Mouse (Mus musculus): Measurements from ENCODE around the gene Plxdc1. TPM values are rescaled to one million over a fixed set of nuclear protein-coding genes. Genes with fewer than 3 reads are reported as not detected.

Gene Plxdc1
- polyA plus RNA-seq, 1 experiment from 2014 or later, result 0.77 TPM

GRCm38 (mm10) chr11:98019883-98020610, 33.8 kb upstream of the Plxdc1 start:
- Histone ChIP-seq H3K27ac (ENCODE audit: low read depth, low read length) (no peak overlapping the region), H3K36me3 (ENCODE audit: control insufficient read depth, insufficient read depth, low read length) (no peaks in the 10 kb centered on the region), H3K27me3 (replicated peaks; ENCODE audit: control insufficient read depth, insufficient read depth, low read length) (peaks cover 19% of the 10 kb centered on the region), H3K4me2 (no peak overlapping the region), H3K9me3 (ENCODE audit: control insufficient read depth, low read length) (no peaks in the 10 kb centered on the region), H3K9ac (ENCODE audit: low read depth, low read length) (no peak overlapping the region), H3K4me1 (replicated peaks; ENCODE audit: control insufficient read depth, insufficient read depth, low read length) (peaks cover 25% of the 10 kb centered on the region), H3K4me3 (ENCODE audit: low read depth, low read length) (no peak overlapping the region)
- no peak for ATAC-seq (replicated peaks; ENCODE audit: low FRiP score)
- 44% methylated on average over 8 of the region's 8 CpGs for WGBS
- DNase-seq (ENCODE audit: low spot score), result no peak

GRCm38 (mm10) chr11:98018858-98019641, 32.8 kb upstream of the Plxdc1 start:
- Histone ChIP-seq H3K9ac (ENCODE audit: low read depth, low read length) (no peak overlapping the region), H3K27me3 (replicated peaks; ENCODE audit: control insufficient read depth, insufficient read depth, low read length) (peaks cover 19% of the 10 kb centered on the region), H3K4me3 (ENCODE audit: low read depth, low read length) (no peak overlapping the region), H3K4me2 (peak overlapping the region; percentile 14; the same call in 1 of the 2 replicates), H3K4me1 (replicated peaks; ENCODE audit: control insufficient read depth, insufficient read depth, low read length) (peaks cover 25% of the 10 kb centered on the region), H3K36me3 (ENCODE audit: control insufficient read depth, insufficient read depth, low read length) (no peaks in the 10 kb centered on the region), H3K9me3 (ENCODE audit: control insufficient read depth, low read length) (no peaks in the 10 kb centered on the region), H3K27ac (ENCODE audit: low read depth, low read length) (no peak overlapping the region)
- WGBS, result 36% methylated on average over 10 of the region's 10 CpGs
- no peak for DNase-seq (ENCODE audit: low spot score)
- ATAC-seq (replicated peaks; ENCODE audit: low FRiP score), result no peak

- 66% methylated on average over 6 of the region's 6 CpGs for WGBS
- H3K27me3 ChIP-seq (replicated peaks; ENCODE audit: control insufficient read depth, insufficient read depth, low read length), result peaks cover 19% of the 10 kb centered on the region
These were observed 32.0 kb upstream of the Plxdc1 start for GRCm38 (mm10) chr11:98018222-98018621.

GRCm38 (mm10) chr11:98016824-98017223, 30.6 kb upstream of the Plxdc1 start:
- H3K9ac ChIP-seq (ENCODE audit: low read depth, low read length), result no peak overlapping the region
- H3K4me1 ChIP-seq (replicated peaks; ENCODE audit: control insufficient read depth, insufficient read depth, low read length), result peaks cover 14% of the 10 kb centered on the region
- peaks cover 26% of the 10 kb centered on the region for H3K27me3 ChIP-seq (replicated peaks; ENCODE audit: control insufficient read depth, insufficient read depth, low read length)
- H3K4me2 ChIP-seq, result no peak overlapping the region
- no peak overlapping the region for H3K4me3 ChIP-seq (ENCODE audit: low read depth, low read length)
- WGBS, result 76% methylated on average over 4 of the region's 4 CpGs
- no peaks in the 10 kb centered on the region for H3K9me3 ChIP-seq (ENCODE audit: control insufficient read depth, low read length)
- H3K36me3 ChIP-seq (ENCODE audit: control insufficient read depth, insufficient read depth, low read length), result no peaks in the 10 kb centered on the region
- no peak for ATAC-seq (replicated peaks; ENCODE audit: low FRiP score)
- H3K27ac ChIP-seq (ENCODE audit: low read depth, low read length), result no peak overlapping the region
- DNase-seq (ENCODE audit: low spot score), result no peak

More at GRCm38 (mm10) chr11:98018222-98018621, 32.0 kb upstream of the Plxdc1 start:
- ATAC-seq (replicated peaks; ENCODE audit: low FRiP score) (no peak), DNase-seq (ENCODE audit: low spot score) (no peak)
- Histone ChIP-seq H3K36me3 (ENCODE audit: control insufficient read depth, insufficient read depth, low read length) (no peaks in the 10 kb centered on the region), H3K9me3 (ENCODE audit: control insufficient read depth, low read length) (no peaks in the 10 kb centered on the region), H3K4me1 (replicated peaks; ENCODE audit: control insufficient read depth, insufficient read depth, low read length) (peaks cover 22% of the 10 kb centered on the region), H3K27ac (ENCODE audit: low read depth, low read length) (no peak overlapping the region), H3K4me3 (ENCODE audit: low read depth, low read length) (no peak overlapping the region), H3K4me2 (no peak overlapping the region), H3K9ac (ENCODE audit: low read depth, low read length) (no peak overlapping the region)

GRCm38 (mm10) chr11:98016177-98016576, 29.9 kb upstream of the Plxdc1 start:
- H3K9ac ChIP-seq (ENCODE audit: low read depth, low read length), result no peak overlapping the region
- H3K9me3 ChIP-seq (ENCODE audit: control insufficient read depth, low read length), result no peaks in the 10 kb centered on the region
- WGBS, result 86% methylated on average over 5 of the region's 5 CpGs
- H3K36me3 ChIP-seq (ENCODE audit: control insufficient read depth, insufficient read depth, low read length), result no peaks in the 10 kb centered on the region
- peaks cover 8% of the 10 kb centered on the region; the same call in 1 of the 2 replicates for H3K4me1 ChIP-seq (replicated peaks; ENCODE audit: control insufficient read depth, insufficient read depth, low read length)
- H3K4me3 ChIP-seq (ENCODE audit: low read depth, low read length), result no peak overlapping the region
- H3K27me3 ChIP-seq (replicated peaks; ENCODE audit: control insufficient read depth, insufficient read depth, low read length), result peaks cover 24% of the 10 kb centered on the region
- ATAC-seq (replicated peaks; ENCODE audit: low FRiP score) (no peak), DNase-seq (ENCODE audit: low spot score) (no peak)
- H3K4me2 ChIP-seq, result no peak overlapping the region
- H3K27ac ChIP-seq (ENCODE audit: low read depth, low read length), result no peak overlapping the region

GRCm38 (mm10) chr11:98012831-98013230, 26.6 kb upstream of the Plxdc1 start:
- H3K27me3 ChIP-seq (replicated peaks; ENCODE audit: control insufficient read depth, insufficient read depth, low read length), result peaks cover 10% of the 10 kb centered on the region; the same call in 1 of the 2 replicates
- H3K9me3 ChIP-seq (ENCODE audit: control insufficient read depth, low read length), result no peaks in the 10 kb centered on the region
- H3K4me1 ChIP-seq (replicated peaks; ENCODE audit: control insufficient read depth, insufficient read depth, low read length), result no peaks in the 10 kb centered on the region
- H3K27ac ChIP-seq (ENCODE audit: low read depth, low read length), result no peak overlapping the region
- H3K4me3 ChIP-seq (ENCODE audit: low read depth, low read length), result no peak overlapping the region
- H3K36me3 ChIP-seq (ENCODE audit: control insufficient read depth, insufficient read depth, low read length), result no peaks in the 10 kb centered on the region
- 75% methylated on average over 10 of the region's 10 CpGs for WGBS
- H3K9ac ChIP-seq (ENCODE audit: low read depth, low read length), result no peak overlapping the region
- ATAC-seq (replicated peaks; ENCODE audit: low FRiP score), result no peak
- H3K4me2 ChIP-seq, result no peak overlapping the region
- no peak for DNase-seq (ENCODE audit: low spot score)

- no peaks in the 10 kb centered on the region for H3K4me1 ChIP-seq (replicated peaks; ENCODE audit: control insufficient read depth, insufficient read depth, low read length)
- H3K9me3 ChIP-seq (ENCODE audit: control insufficient read depth, low read length), result no peaks in the 10 kb centered on the region
- peaks cover 10% of the 10 kb centered on the region; the same call in 1 of the 2 replicates for H3K27me3 ChIP-seq (replicated peaks; ENCODE audit: control insufficient read depth, insufficient read depth, low read length)
- 42% methylated on average over 9 of the region's 9 CpGs for WGBS
- H3K36me3 ChIP-seq (ENCODE audit: control insufficient read depth, insufficient read depth, low read length), result no peaks in the 10 kb centered on the region
- DNase-seq (ENCODE audit: low spot score), result no peak
- ATAC-seq (replicated peaks; ENCODE audit: low FRiP score), result no peak
- H3K4me3 ChIP-seq (ENCODE audit: low read depth, low read length), result no peak overlapping the region
- H3K27ac ChIP-seq (ENCODE audit: low read depth, low read length), result no peak overlapping the region
- H3K4me2 ChIP-seq, result no peak overlapping the region
- H3K9ac ChIP-seq (ENCODE audit: low read depth, low read length), result no peak overlapping the region
These were observed 25.5 kb upstream of the Plxdc1 start for GRCm38 (mm10) chr11:98011716-98012115.

GRCm38 (mm10) chr11:98008087-98008486, 21.8 kb upstream of the Plxdc1 start:
- peaks cover 3% of the 10 kb centered on the region for H3K4me1 ChIP-seq (replicated peaks; ENCODE audit: control insufficient read depth, insufficient read depth, low read length)
- H3K4me3 ChIP-seq (ENCODE audit: low read depth, low read length), result no peak overlapping the region
- WGBS, result 72% methylated on average over 11 of the region's 11 CpGs
- peaks cover 13% of the 10 kb centered on the region for H3K27me3 ChIP-seq (replicated peaks; ENCODE audit: control insufficient read depth, insufficient read depth, low read length)
- DNase-seq (ENCODE audit: low spot score) (no peak), ATAC-seq (replicated peaks; ENCODE audit: low FRiP score) (no peak)
- no peak overlapping the region for H3K27ac ChIP-seq (ENCODE audit: low read depth, low read length)
- H3K4me2 ChIP-seq, result no peak overlapping the region
- no peaks in the 10 kb centered on the region for H3K9me3 ChIP-seq (ENCODE audit: control insufficient read depth, low read length)
- H3K9ac ChIP-seq (ENCODE audit: low read depth, low read length), result no peak overlapping the region
- no peaks in the 10 kb centered on the region for H3K36me3 ChIP-seq (ENCODE audit: control insufficient read depth, insufficient read depth, low read length)

Data from liver, embryonic 11.5 days (tissue).